Mouse (Mus musculus) liver, adult 2 months (tissue): ENCODE results near the gene Capn5.

Experiments
- CTCF ChIP-seq: fragments of 200-500 bp; IDR thresholded peaks from 2 replicates; pipeline ENCODE4 v1.5.1; 2011; ENCODE audit warnings: low read depth, low read length, control low read depth
- POLR2A ChIP-seq: fragments of 200-500 bp; IDR thresholded peaks from 2 replicates; pipeline ENCODE4 v1.6.1; 2011; ENCODE audit warnings: low read length, control low read depth; ENCODE audit not compliant: insufficient read depth; ENCODE audit errors: extremely low read depth

- TF ChIP-seq CTCF (no peak), POLR2A (no peak)
Measured at GRCm38 (mm10) chr7:98119179-98119960, 58.7 kb downstream of the Capn5 start, which contains the start of gene Myo7a.
